Mouse (Mus musculus): Measurements from ENCODE around the gene Scarb1. TPM values are rescaled to one million over a fixed set of nuclear protein-coding genes. Genes with fewer than 3 reads are reported as not detected.

Gene Scarb1
- 44.0 and 50.6 TPM in 2 replicates for polyA plus RNA-seq (2012; rRNA removed)

GRCm38 (mm10) chr5:125340547-125341262 is at the start of gene Scarb1:
Scarb1 (minus strand) TSS chr5:125341094.

GRCm38 (mm10) chr5:125389579-125390441 is 48.9 kb upstream of the Scarb1 start, which contains the start of gene Ubc:
Ubc (minus strand) TSS chr5:125390202.

GRCm38 (mm10) chr5:125389131-125389578 is 48.3 kb upstream of the Scarb1 start, which contains the start of gene Gm10382:
Gm10382 (plus strand) TSS chr5:125389322.

Other genes starting within 250 kb of the Scarb1 start
- gene Ncor2, start 161.9 kb downstream of the Scarb1 start, polyA plus RNA-seq (2012; rRNA removed) = 3.6 and 4.5 TPM in 2 replicates
- gene Gm10382, start 48.2 kb upstream of the Scarb1 start, polyA plus RNA-seq (2012; rRNA removed) = 0.05 and 0.06 TPM in 2 replicates
- gene Ubc, start 49.1 kb upstream of the Scarb1 start, polyA plus RNA-seq (2012; rRNA removed) = 213 and 219 TPM in 2 replicates
- 6.8 and 8.3 TPM in 2 replicates for gene Dhx37, start 93.0 kb upstream of the Scarb1 start, polyA plus RNA-seq (2012; rRNA removed)
- gene Bri3bp, start 100.5 kb upstream of the Scarb1 start, polyA plus RNA-seq (2012; rRNA removed) = 3.9 and 5.1 TPM in 2 replicates
- gene Aacs, start 134.7 kb upstream of the Scarb1 start, polyA plus RNA-seq (2012; rRNA removed) = 10.6 and 10.7 TPM in 2 replicates
- gene Tmem132b, start 190.7 kb upstream of the Scarb1 start, polyA plus RNA-seq (2012; rRNA removed) = under 0.01 and 0.01 TPM in 2 replicates